Mouse (Mus musculus): ENCODE measurements around the gene Tmsb15b2. TPM values are rescaled to one million over a fixed set of nuclear protein-coding genes. Genes with fewer than 3 reads are reported as not detected.

Tmsb15b2 gene
- 89.5 TPM for polyA plus RNA-seq (2014; fragmentation: Illumina TruSeq; extraction: RNeasy Lipid Tissue Mini Kit (QIAGEN cat#74804); ENCODE audit: low read depth, low replicate concordance)

GRCm38 (mm10) chrX:136975397-136975796, at the start of gene Tmsb15b2:
TSS of gene Tmsb15b2 (minus strand) at chrX:136975497.

GRCm38 (mm10) chrX:136992978-136993547, 17.8 kb upstream of the Tmsb15b2 start, which contains the start of gene Zcchc18:
TSS of gene Zcchc18 (plus strand) at chrX:136993155.

GRCm38 (mm10) chrX:136976424-136977084, 1.3 kb upstream of the Tmsb15b2 start, which contains the start of the genes Tmsb15l and Tmsb15b1:
TSS of gene Tmsb15l (minus strand) at chrX:136976869.
TSS of gene Tmsb15b1 (minus strand) at chrX:136976874.

GRCm38 (mm10) chrX:136927031-136927430, 48.3 kb downstream of the Tmsb15b2 start, which contains the start of gene H2bfm:
TSS of gene H2bfm (plus strand) at chrX:136927325.

Other genes starting within 250 kb of the Tmsb15b2 start
- 519 TPM for gene Morf4l2, start 231.8 kb downstream of the Tmsb15b2 start, polyA plus RNA-seq (2014; fragmentation: Illumina TruSeq; extraction: RNeasy Lipid Tissue Mini Kit (QIAGEN cat#74804); ENCODE audit: low read depth, low replicate concordance)
- not detected for gene Glra4, start 195.4 kb downstream of the Tmsb15b2 start, polyA plus RNA-seq (2014; fragmentation: Illumina TruSeq; extraction: RNeasy Lipid Tissue Mini Kit (QIAGEN cat#74804); ENCODE audit: low read depth, low replicate concordance)
- 12.1 TPM for gene Plp1, start 152.8 kb downstream of the Tmsb15b2 start, polyA plus RNA-seq (2014; fragmentation: Illumina TruSeq; extraction: RNeasy Lipid Tissue Mini Kit (QIAGEN cat#74804); ENCODE audit: low read depth, low replicate concordance)
- gene Rab9b, start 106.7 kb downstream of the Tmsb15b2 start, polyA plus RNA-seq (2014; fragmentation: Illumina TruSeq; extraction: RNeasy Lipid Tissue Mini Kit (QIAGEN cat#74804); ENCODE audit: low read depth, low replicate concordance), result 0.79 TPM
- not detected for gene H2bfm, start 48.2 kb downstream of the Tmsb15b2 start, polyA plus RNA-seq (2014; fragmentation: Illumina TruSeq; extraction: RNeasy Lipid Tissue Mini Kit (QIAGEN cat#74804); ENCODE audit: low read depth, low replicate concordance)
- 13.6 TPM for gene Tmsb15l, start 1.4 kb upstream of the Tmsb15b2 start, polyA plus RNA-seq (2014; fragmentation: Illumina TruSeq; extraction: RNeasy Lipid Tissue Mini Kit (QIAGEN cat#74804); ENCODE audit: low read depth, low replicate concordance)
- gene Tmsb15b1, start 1.4 kb upstream of the Tmsb15b2 start, polyA plus RNA-seq (2014; fragmentation: Illumina TruSeq; extraction: RNeasy Lipid Tissue Mini Kit (QIAGEN cat#74804); ENCODE audit: low read depth, low replicate concordance), result 10.3 TPM
- gene Zcchc18, start 17.7 kb upstream of the Tmsb15b2 start, polyA plus RNA-seq (2014; fragmentation: Illumina TruSeq; extraction: RNeasy Lipid Tissue Mini Kit (QIAGEN cat#74804); ENCODE audit: low read depth, low replicate concordance), result 3.4 TPM
- gene Slc25a53, start 62.8 kb upstream of the Tmsb15b2 start, polyA plus RNA-seq (2014; fragmentation: Illumina TruSeq; extraction: RNeasy Lipid Tissue Mini Kit (QIAGEN cat#74804); ENCODE audit: low read depth, low replicate concordance), result 9.4 TPM
- 27.0 TPM for gene Fam199x, start 74.1 kb upstream of the Tmsb15b2 start, polyA plus RNA-seq (2014; fragmentation: Illumina TruSeq; extraction: RNeasy Lipid Tissue Mini Kit (QIAGEN cat#74804); ENCODE audit: low read depth, low replicate concordance)
- not detected for gene Esx1, start 146.6 kb upstream of the Tmsb15b2 start, polyA plus RNA-seq (2014; fragmentation: Illumina TruSeq; extraction: RNeasy Lipid Tissue Mini Kit (QIAGEN cat#74804); ENCODE audit: low read depth, low replicate concordance)